Mouse (Mus musculus) 3T3-L1 (cell line): ENCODE measurements around the gene Tbx21.
A peak's percentile ranks its signal among the peaks of the same experiment; 100 is the strongest.

ENCODE experiments used
- DNase-seq: peaks from one replicate; pipeline ENCODE4 v3.0.0-alpha.2; 2015; ENCODE audit warnings: low read depth, low spot score

Gene Tbx21

GRCm38 (mm10) chr11:97083401-97084140, 31.6 kb downstream of the Tbx21 start:
- DNase-seq: peak; percentile 76

GRCm38 (mm10) chr11:97082977-97083376, 32.2 kb downstream of the Tbx21 start:
- DNase-seq: peak; percentile 58

GRCm38 (mm10) chr11:97080291-97080690, 34.8 kb downstream of the Tbx21 start:
- no peak for DNase-seq

- DNase-seq: peak; percentile 49
Measured at GRCm38 (mm10) chr11:97078751-97079150, 36.4 kb downstream of the Tbx21 start.

GRCm38 (mm10) chr11:97074235-97074634, 40.9 kb downstream of the Tbx21 start:
- no peak for DNase-seq

- DNase-seq: peak; percentile 82
Measured at GRCm38 (mm10) chr11:97072533-97072932, 42.6 kb downstream of the Tbx21 start.

GRCm38 (mm10) chr11:97071129-97071528, 44.0 kb downstream of the Tbx21 start:
- DNase-seq: no peak

GRCm38 (mm10) chr11:97069770-97070169, 45.4 kb downstream of the Tbx21 start:
- no peak for DNase-seq

GRCm38 (mm10) chr11:97069333-97069732, 45.8 kb downstream of the Tbx21 start:
- no peak for DNase-seq

GRCm38 (mm10) chr11:97066656-97067360, 48.3 kb downstream of the Tbx21 start:
- no peak for DNase-seq

- peak; percentile 88 for DNase-seq
Measured at GRCm38 (mm10) chr11:97065538-97066295, 49.4 kb downstream of the Tbx21 start.

- DNase-seq: no peak
Measured at GRCm38 (mm10) chr11:97063921-97064295, 51.2 kb downstream of the Tbx21 start.

- DNase-seq: no peak
Measured at GRCm38 (mm10) chr11:97063274-97063920, 51.7 kb downstream of the Tbx21 start.

GRCm38 (mm10) chr11:97052219-97052646, 62.9 kb downstream of the Tbx21 start:
- DNase-seq: no peak

GRCm38 (mm10) chr11:97050944-97051586, 64.1 kb downstream of the Tbx21 start:
- no peak for DNase-seq

- peak; percentile 49 for DNase-seq
Measured at GRCm38 (mm10) chr11:97050216-97050943, 64.8 kb downstream of the Tbx21 start, which contains the start of gene Osbpl7. Gene Osbpl7 (plus strand): TSS chr11:97050628.

- DNase-seq: no peak
Measured at GRCm38 (mm10) chr11:97049492-97050085, 65.5 kb downstream of the Tbx21 start.

- DNase-seq: no peak
Measured at GRCm38 (mm10) chr11:97048090-97048650, 67.0 kb downstream of the Tbx21 start.
